Comparison of ENCODE assay signal across 24 mouse cellular contexts in the genomic region with DNA sequence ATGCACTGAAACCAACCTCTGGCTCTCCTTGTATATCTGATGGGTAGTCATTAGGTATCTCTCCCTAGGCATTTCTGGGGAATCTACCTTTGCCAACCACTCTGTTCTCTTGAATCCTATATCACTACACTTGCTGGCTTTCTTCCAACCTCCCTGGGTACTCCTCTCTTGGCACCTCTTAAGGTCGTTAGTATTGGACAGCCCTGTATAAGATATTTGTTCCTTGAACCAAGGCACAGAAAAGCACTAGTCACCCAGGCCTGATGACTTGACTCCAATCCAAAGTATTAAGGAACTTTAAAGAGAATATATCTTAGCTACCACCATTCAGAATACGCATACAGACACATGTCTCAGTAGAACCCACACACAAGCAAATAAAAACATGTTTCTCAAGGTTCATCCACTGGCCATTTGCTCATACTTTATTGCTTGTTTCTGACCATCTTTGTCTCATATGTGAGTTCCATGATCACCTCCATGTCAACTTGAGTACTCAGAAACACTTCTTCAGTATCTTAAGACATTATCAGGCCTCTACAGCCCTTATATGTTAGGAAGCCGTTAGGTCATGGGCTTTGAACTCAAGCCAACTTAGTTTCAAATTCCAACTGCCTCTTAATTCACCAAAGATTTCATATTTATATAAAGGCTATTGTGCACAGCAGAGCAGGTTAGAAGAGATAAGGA. TPM values are rescaled to one million over a fixed set of nuclear protein-coding genes. Genes with fewer than 3 reads are reported as not detected.
"Had no signal": no experiment of that assay in that cellular context is flagged by ENCODE, and none has a peak within 500 bp of the region (broad histone marks: within the 10 kb centered on the region; RNA-seq: fewer than 3 reads in every experiment).

No protein-coding gene starts in this region.

- H3K36me3 ChIP-seq: kidney, embryonic 15.5 days; midbrain, embryonic 12.5 days; midbrain, embryonic 15.5 days; neural tube, embryonic 12.5 days; neural tube, embryonic 15.5 days had no signal

- DNase-seq: kidney, adult 11 months; kidney, adult 8-10 months; kidney, postnatal 10 days; kidney, postnatal 4 days; layer of hippocampus, postnatal 36 days; lung, adult 18-20 months; lung, postnatal 14 days; right cerebral cortex, adult 18-20 months; right cerebral cortex, postnatal 14 days; right cerebral cortex, postnatal 4 days; thymus, adult 2 months; thymus, postnatal 14 days; thymus, postnatal 4 days had no signal

- H3K9ac ChIP-seq: kidney, embryonic 15.5 days; liver, embryonic 14.5 days; midbrain, embryonic 12.5 days; midbrain, embryonic 15.5 days; neural tube, embryonic 12.5 days; neural tube, embryonic 15.5 days had no signal

- ATAC-seq: midbrain, embryonic 15.5 days had no signal

- H3K4me2 ChIP-seq: kidney, embryonic 15.5 days; liver, embryonic 11.5 days; midbrain, embryonic 12.5 days; midbrain, embryonic 15.5 days; neural tube, embryonic 12.5 days; neural tube, embryonic 15.5 days had no signal

- H3K9me3 ChIP-seq: kidney, embryonic 15.5 days; midbrain, embryonic 12.5 days; midbrain, embryonic 15.5 days; neural tube, embryonic 12.5 days; neural tube, embryonic 15.5 days had no signal

- H3K27ac ChIP-seq: kidney, embryonic 15.5 days; left cerebral cortex, adult 2 months; liver, embryonic 14.5 days; macrophage; midbrain, embryonic 12.5 days; midbrain, embryonic 15.5 days; neural tube, embryonic 12.5 days; neural tube, embryonic 15.5 days; stomach, postnatal 0 days had no signal

- H3K4me3 ChIP-seq: kidney, embryonic 15.5 days; left cerebral cortex, adult 2 months; megakaryocyte, embryonic 14.5 days; midbrain, embryonic 12.5 days; midbrain, embryonic 15.5 days; neural tube, embryonic 12.5 days; neural tube, embryonic 15.5 days had no signal

- H3K4me1 ChIP-seq: kidney, embryonic 15.5 days; megakaryocyte, embryonic 14.5 days; midbrain, embryonic 12.5 days; midbrain, embryonic 15.5 days; neural tube, embryonic 12.5 days; neural tube, embryonic 15.5 days had no signal

- H3K27me3 ChIP-seq: kidney, embryonic 15.5 days; midbrain, embryonic 15.5 days; neural tube, embryonic 12.5 days; neural tube, embryonic 15.5 days had no signal

RNA-seq across cellular contexts. Expression of a gene that starts 48.5 kb away (rescaled TPM):
- polyA plus RNA-seq: macrophage had no signal
